Mouse (Mus musculus) midbrain, postnatal 0 days (tissue): ENCODE data around the gene Akap12. TPM values are rescaled to one million over a fixed set of nuclear protein-coding genes. Genes with fewer than 3 reads are reported as not detected.
A peak's percentile ranks its signal among the peaks of the same experiment; 100 is the strongest.

ENCODE experiments used
- ATAC-seq: fragments of 200-750 bp; cut with Nextera tagmentation; 2 replicates; pipeline ENCODE4 v1.8.0; 2017; ENCODE audit warnings: moderate number of reproducible peaks, mild to moderate bottlenecking, moderate TSS enrichment, moderate library complexity; ENCODE audit not compliant: low FRiP score
- DNase-seq: peaks from one replicate; pipeline ENCODE4 v3.0.0-alpha.2; 2015; ENCODE audit warnings: low spot score
- H3K27ac ChIP-seq: fragments of 300-500 bp; sonication (generic); 2 replicates; pipeline ENCODE4 v1.5.1; 2014; ENCODE audit warnings: low read depth, mild to moderate bottlenecking, low read length, mixed read lengths
- H3K27me3 ChIP-seq: fragments of 300-500 bp; sonication (generic); 2 replicates; pipeline ENCODE4 v1.6.1; 2014; ENCODE audit warnings: low read length, control low read depth, mixed read lengths; ENCODE audit not compliant: insufficient read depth
- H3K36me3 ChIP-seq: fragments of 300-500 bp; sonication (generic); 2 replicates; pipeline ENCODE4 v1.6.1; 2014; ENCODE audit warnings: low read length, control low read depth, mixed read lengths; ENCODE audit not compliant: insufficient read depth
- H3K4me1 ChIP-seq: fragments of 300-500 bp; sonication (generic); 2 replicates; pipeline ENCODE4 v1.6.1; 2014; ENCODE audit warnings: mild to moderate bottlenecking, control low read depth, antibody characterized with exemption, low read length, mixed read lengths; ENCODE audit not compliant: insufficient read depth
- H3K4me2 ChIP-seq: fragments of 300-500 bp; sonication (generic); 2 replicates; pipeline ENCODE4 v1.6.1; 2014; ENCODE audit warnings: low read depth, mild to moderate bottlenecking, low read length, mixed read lengths; ENCODE audit not compliant: poor library complexity, severe bottlenecking
- H3K4me3 ChIP-seq: fragments of 300-500 bp; sonication (generic); 2 replicates; pipeline ENCODE4 v1.5.1; 2014; ENCODE audit warnings: low read depth, mild to moderate bottlenecking, low read length, moderate library complexity
- H3K9ac ChIP-seq: fragments of 300-500 bp; sonication (generic); replicated peaks from 2 replicates; pipeline ENCODE4 v1.6.1; 2014; ENCODE audit warnings: mild to moderate bottlenecking, low read length, moderate library complexity, mixed read lengths; ENCODE audit not compliant: poor library complexity, severe bottlenecking
- H3K9me3 ChIP-seq: fragments of 300-500 bp; sonication (generic); 2 replicates; pipeline ENCODE4 v1.6.1; 2016; ENCODE audit warnings: low read length, control low read depth
- CTCF ChIP-seq: IDR thresholded peaks from 2 replicates; pipeline ENCODE4 v1.5.1; 2016; ENCODE audit warnings: antibody characterized with exemption, mild to moderate bottlenecking
- WGBS: fragments of 180-500 bp; shearing (Covaris S2); extraction: QIAGEN DNeasy Blood & Tissue Kit; methylation state at CpG from one replicate; pipeline ENCODE4 v1.1.7; 2014; 5-methylcytosine and 5-hydroxymethylcytosine counted together
- polyA plus RNA-seq: library from polyadenylated mRNA; unstranded; fragments of >200 nt; fragmentation: Nextera tagmentation; extraction: Ambion mirVana; gene quantifications from 2 replicates; pipeline ENCODE4 v1.2.1, GENCODE M21; 2015
- total RNA-seq: library from RNA; depleted of rRNA; stranded (reverse); fragments of >200 nt; gene quantifications from 2 replicates; pipeline ENCODE4 v1.2.3, GENCODE M21; 2014; rRNA removed

The Akap12 gene
- total RNA-seq = 49.6 and 52.7 TPM in 2 replicates
- polyA plus RNA-seq = 33.7 and 36.8 TPM in 2 replicates

- peak within 1 kb of the TSS; percentile 81 for H3K4me3 ChIP-seq
- peaks cover 9% of the 10 kb centered on the region; the same call in 1 of the 2 replicates for H3K4me1 ChIP-seq
- TF ChIP-seq CTCF = no peak
- no peaks in the 10 kb centered on the region for H3K9me3 ChIP-seq
- H3K36me3 ChIP-seq = no peaks in the 10 kb centered on the region
- H3K9ac ChIP-seq = peak within 1 kb of the TSS; percentile 70
- DNase-seq (peak; percentile 57), ATAC-seq (peak; percentile 76)
- peak within 1 kb of the TSS; percentile 73 for H3K27ac ChIP-seq
- H3K4me2 ChIP-seq = peak within 1 kb of the TSS; percentile 82
- WGBS = 2% methylated on average over 52 of the region's 54 CpGs
- H3K27me3 ChIP-seq = no peaks in the 10 kb centered on the region
Measured at GRCm38 (mm10) chr10:4266041-4266930, at the start of gene Akap12. TSS of gene Akap12 (plus strand) at chr10:4266380.

GRCm38 (mm10) chr10:4230563-4231359 lies 35.4 kb upstream of the Akap12 start:
- DNase-seq (no peak), ATAC-seq (no peak)
- no peak for TF ChIP-seq CTCF
- WGBS = 81% methylated on average over 17 of the region's 17 CpGs
- Histone ChIP-seq H3K4me1 (no peaks in the 10 kb centered on the region), H3K4me3 (no peak overlapping the region), H3K9ac (no peak overlapping the region), H3K36me3 (no peaks in the 10 kb centered on the region), H3K27me3 (no peaks in the 10 kb centered on the region), H3K9me3 (no peaks in the 10 kb centered on the region), H3K27ac (no peak overlapping the region), H3K4me2 (no peak overlapping the region)

GRCm38 (mm10) chr10:4233102-4233501 lies 33.1 kb upstream of the Akap12 start:
- no peak for TF ChIP-seq CTCF
- Histone ChIP-seq H3K4me2 (no peak overlapping the region), H3K27me3 (no peaks in the 10 kb centered on the region), H3K36me3 (no peaks in the 10 kb centered on the region), H3K27ac (no peak overlapping the region), H3K9ac (no peak overlapping the region), H3K9me3 (no peaks in the 10 kb centered on the region), H3K4me1 (no peaks in the 10 kb centered on the region), H3K4me3 (no peak overlapping the region)
- DNase-seq (peak; percentile 85), ATAC-seq (0 out of 2 replicates have a peak, but pooled peaks have one; percentile 31)
- 29% methylated on average over 9 of the region's 9 CpGs for WGBS

DNA sequence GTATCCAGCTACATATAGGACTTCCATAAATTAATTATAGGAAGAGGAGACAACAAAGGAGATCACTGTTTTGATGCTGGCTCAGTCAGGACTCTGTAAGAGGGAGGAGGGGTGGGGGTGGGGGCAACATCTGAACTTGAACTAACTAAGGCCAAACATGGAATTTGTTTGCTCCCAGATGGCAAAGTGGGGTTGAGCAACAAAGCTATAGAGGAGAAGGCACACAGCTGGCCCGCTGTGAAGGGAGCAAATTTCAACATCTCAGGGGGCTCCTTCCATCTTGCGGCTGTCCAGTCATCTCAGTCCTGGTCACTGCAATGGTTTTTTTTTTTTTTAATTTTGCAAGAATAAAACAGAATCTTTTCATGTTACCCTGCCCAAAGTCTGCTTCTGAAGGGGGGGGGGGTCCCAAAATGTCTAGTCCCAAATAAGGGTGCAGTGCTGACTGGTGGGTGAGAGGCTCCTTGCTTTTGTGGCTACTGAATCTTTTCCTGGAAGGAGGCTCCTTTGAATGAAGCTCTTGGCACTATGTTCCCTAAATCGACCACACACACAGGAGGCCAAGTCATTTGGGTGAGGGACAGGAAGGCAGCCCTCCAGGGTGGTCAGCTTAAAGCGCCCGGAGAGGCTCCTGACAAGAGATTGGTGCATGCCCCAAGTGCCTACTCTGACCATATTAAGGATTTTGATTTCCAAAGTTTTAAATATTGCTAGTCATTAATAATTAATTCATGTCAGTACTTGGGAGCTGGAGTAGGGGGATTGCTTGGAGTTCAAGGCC lies 26.2 kb upstream of the Akap12 start:
- Histone ChIP-seq H3K4me3 (no peak overlapping the region), H3K9me3 (no peaks in the 10 kb centered on the region), H3K36me3 (no peaks in the 10 kb centered on the region), H3K27me3 (no peaks in the 10 kb centered on the region), H3K4me2 (no peak overlapping the region), H3K9ac (no peak overlapping the region), H3K27ac (no peak overlapping the region), H3K4me1 (no peaks in the 10 kb centered on the region)
- DNase-seq (no peak), ATAC-seq (0 out of 2 replicates have a peak, but pooled peaks have one; percentile 27)
- 74% methylated on average over 5 of the region's 5 CpGs for WGBS
- no peak for TF ChIP-seq CTCF

DNA sequence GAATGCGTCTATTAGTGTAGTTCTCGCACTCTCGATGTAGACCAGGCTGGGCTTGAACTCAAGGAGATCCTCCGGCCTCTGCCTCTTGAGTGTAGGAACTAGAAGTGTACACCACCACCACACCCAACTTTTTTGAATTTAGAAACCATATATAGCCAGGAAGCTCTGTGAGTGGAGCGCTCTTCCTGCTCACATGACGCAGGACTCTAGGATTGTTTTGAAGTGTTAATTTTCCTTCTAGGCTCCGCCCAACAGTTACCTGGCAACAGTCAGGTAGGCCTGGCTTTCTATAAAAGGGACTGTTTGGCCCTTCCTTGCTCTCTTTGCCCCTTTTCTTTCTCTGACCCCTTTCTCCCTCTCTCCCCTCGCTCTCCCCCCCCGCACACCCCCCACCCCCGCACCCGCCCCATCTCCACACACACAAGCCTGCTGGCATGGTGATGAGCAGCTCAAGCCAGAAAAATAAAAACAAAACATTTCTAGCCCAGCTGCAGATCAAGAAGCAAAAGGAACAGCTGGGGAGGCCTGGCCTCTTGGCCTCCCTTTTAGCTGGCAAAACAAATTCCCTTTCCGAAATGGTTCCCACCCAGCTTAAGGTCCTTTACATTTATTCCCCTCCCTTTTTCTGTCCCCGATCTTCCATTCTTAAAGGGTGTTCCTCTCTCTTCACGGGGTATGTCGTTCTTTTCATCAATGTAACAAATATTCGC lies 22.4 kb upstream of the Akap12 start:
- Histone ChIP-seq H3K9ac (no peak overlapping the region), H3K9me3 (no peaks in the 10 kb centered on the region), H3K4me2 (no peak overlapping the region), H3K4me1 (no peaks in the 10 kb centered on the region), H3K27ac (no peak overlapping the region), H3K27me3 (no peaks in the 10 kb centered on the region), H3K4me3 (no peak overlapping the region), H3K36me3 (no peaks in the 10 kb centered on the region)
- ATAC-seq (no peak), DNase-seq (no peak)
- TF ChIP-seq CTCF = no peak
- WGBS = 85% methylated on average over 15 of the region's 16 CpGs
